Mouse (Mus musculus) CH12.LX (cell line): ENCODE data around the gene Tmem266.

Experiments used
- BHLHE40 ChIP-seq: IDR thresholded peaks from 2 replicates; pipeline ENCODE4 v1.6.1; 2011; ENCODE audit warnings: mild to moderate bottlenecking, low read depth, low read length, improper control_type of control experiment
- CHD2 ChIP-seq: IDR thresholded peaks from 2 replicates; pipeline ENCODE4 v1.6.1; 2011; ENCODE audit warnings: low read length, improper control_type of control experiment
- CTCF ChIP-seq, 2 experiments: IDR thresholded peaks in 1 of 2; conservative IDR thresholded peaks in 1 of 2; 2 replicates each; pipeline ENCODE4 v1.5.1; 2011 to 2012; ENCODE audit warnings: low read depth in 2 of 2, low read length in 2 of 2, improper control_type of control experiment in 1 of 2, inconsistent platforms in 1 of 2, mild to moderate bottlenecking in 1 of 2, moderate library complexity in 1 of 2
- E2F4 ChIP-seq: IDR thresholded peaks from 2 replicates; pipeline ENCODE4 v1.6.1; 2011; ENCODE audit warnings: low read depth, low read length, improper control_type of control experiment; ENCODE audit not compliant: insufficient replicate concordance
- ELF1 ChIP-seq: IDR thresholded peaks from 2 replicates; pipeline ENCODE4 v1.6.1; 2014; ENCODE audit warnings: low read depth, mild to moderate bottlenecking, inconsistent platforms, low read length, improper control_type of control experiment
- JUND ChIP-seq: conservative IDR thresholded peaks from 2 replicates; pipeline ENCODE4 v1.6.1; 2011; ENCODE audit warnings: low read depth, low read length, improper control_type of control experiment
- MYC ChIP-seq: IDR thresholded peaks from 2 replicates; pipeline ENCODE4 v1.6.1; 2011; ENCODE audit warnings: low read depth, mild to moderate bottlenecking, improper control_type of control experiment, low read length
- POLR2A ChIP-seq: IDR thresholded peaks from 2 replicates; pipeline ENCODE4 v1.6.1; 2011; ENCODE audit warnings: low read depth, mild to moderate bottlenecking, improper control_type of control experiment, low read length
- SIN3A ChIP-seq: IDR thresholded peaks from 2 replicates; pipeline ENCODE4 v1.6.1; 2012; ENCODE audit warnings: low read length, improper control_type of control experiment, inconsistent platforms
- SMC3 ChIP-seq: IDR thresholded peaks from 2 replicates; pipeline ENCODE4 v1.6.1; 2011; ENCODE audit warnings: low read depth, low read length, improper control_type of control experiment
- USF1 ChIP-seq: IDR thresholded peaks from 2 replicates; pipeline ENCODE4 v1.6.1; 2014; ENCODE audit warnings: low read depth, mild to moderate bottlenecking, inconsistent platforms, low read length, improper control_type of control experiment
- ZNF384 ChIP-seq: IDR thresholded peaks from 2 replicates; pipeline ENCODE4 v1.6.1; 2012; ENCODE audit warnings: low read depth, low read length, improper control_type of control experiment, inconsistent platforms

- no peak for TF ChIP-seq JUND
- no peak for TF ChIP-seq CHD2
- no peak for TF ChIP-seq SMC3
- TF ChIP-seq POLR2A = no peak
- no peak for TF ChIP-seq CTCF (conservative IDR thresholded peaks at IDR 0.05 in 1 of 2, IDR thresholded peaks at IDR 0.05 in 1 of 2; ENCODE audit: low read depth in 2 of 2, low read length in 2 of 2)
- TF ChIP-seq SIN3A = no peak
- no peak for TF ChIP-seq USF1
- TF ChIP-seq MYC = no peak
- no peak for TF ChIP-seq ZNF384
- TF ChIP-seq ELF1 = no peak
- no peak for TF ChIP-seq BHLHE40
- TF ChIP-seq E2F4 = no peak
These were observed 77.5 kb downstream of the Tmem266 start for GRCm38 (mm10) chr9:55404256-55404655.
